Mouse (Mus musculus) heart, postnatal 25 days (tissue): ENCODE results near the gene Elovl7. TPM values are rescaled to one million over a fixed set of nuclear protein-coding genes. Genes with fewer than 3 reads are reported as not detected.

ENCODE experiments used
- DNase-seq: peaks from one replicate; pipeline ENCODE4 v3.0.0; 2022; ENCODE audit warnings: low spot score
- intact Hi-C: fragments of 180-260 bp; cut with DNase I; formaldehyde crosslinking; loops from one replicate; pipeline ENCODE4 v1.15.1; 2025
- total RNA-seq, 2 experiments: library from RNA; stranded (reverse); gene quantifications; 2 replicates each; pipeline ENCODE4 v1.2.3; 2021

The Elovl7 gene
- total RNA-seq, 2 experiments from 2014 or later = 0.34 to 0.47 TPM

DNA sequence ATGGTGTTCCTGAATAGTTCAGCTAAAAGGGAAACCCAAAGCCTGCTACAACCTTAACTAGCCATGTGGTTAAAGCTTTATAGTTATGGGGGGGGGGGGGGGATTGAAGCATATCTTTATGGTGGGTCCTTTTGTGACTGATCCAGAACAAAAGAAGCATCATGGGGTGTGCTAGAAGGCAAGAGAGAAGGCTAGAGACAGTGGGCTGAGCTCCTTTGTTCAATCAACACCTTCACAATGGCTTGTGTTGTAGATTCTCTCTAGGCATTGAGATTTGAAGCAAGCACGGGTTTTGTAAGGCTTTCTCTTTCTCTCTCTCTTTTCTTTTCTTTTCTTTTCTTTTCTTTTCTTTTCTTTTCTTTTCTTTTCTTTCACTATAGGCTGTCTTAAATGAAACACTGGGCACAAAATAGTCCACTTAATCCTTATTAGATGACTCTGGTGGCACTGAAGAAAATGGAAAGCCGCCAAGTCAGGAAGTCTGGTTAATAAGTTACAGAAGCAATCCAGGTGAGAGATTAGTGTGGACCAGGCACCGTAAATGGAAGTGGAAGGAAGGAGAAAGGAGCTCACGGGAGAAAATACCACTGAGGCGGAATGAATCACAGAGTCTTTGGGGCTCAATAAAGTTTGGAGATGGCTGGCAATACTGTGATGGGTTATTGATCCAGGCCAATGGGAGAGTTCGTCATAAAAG, 15.6 kb downstream of the Elovl7 start:
- intact Hi-C loops = no loop called here
- DNase-seq = no peak

DNA sequence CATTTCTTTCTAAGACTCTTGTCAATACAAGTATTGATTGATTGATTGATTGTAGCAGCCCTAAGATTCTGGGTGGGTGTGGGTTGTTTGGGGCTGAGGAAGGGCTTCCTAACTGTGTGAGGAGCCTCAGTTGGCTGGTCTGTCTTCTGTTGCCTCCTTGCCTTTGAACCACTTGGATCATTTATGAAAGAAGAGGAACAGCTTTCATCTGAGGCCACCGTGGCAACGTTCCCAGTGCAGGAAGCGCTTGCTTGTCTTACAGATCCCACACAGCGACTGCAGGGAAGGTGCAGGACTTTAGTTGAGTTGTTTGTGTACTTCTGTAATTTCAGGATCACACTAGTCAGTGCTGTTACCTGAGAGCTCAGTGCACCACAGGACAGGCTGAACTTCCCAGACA, 25.8 kb downstream of the Elovl7 start:
- intact Hi-C loops = no loop called here
- no peak for DNase-seq

- no peak for DNase-seq
- intact Hi-C loops = no loop called here
Measured at GRCm38 (mm10) chr13:108241715-108242114, 27.5 kb downstream of the Elovl7 start.

DNA sequence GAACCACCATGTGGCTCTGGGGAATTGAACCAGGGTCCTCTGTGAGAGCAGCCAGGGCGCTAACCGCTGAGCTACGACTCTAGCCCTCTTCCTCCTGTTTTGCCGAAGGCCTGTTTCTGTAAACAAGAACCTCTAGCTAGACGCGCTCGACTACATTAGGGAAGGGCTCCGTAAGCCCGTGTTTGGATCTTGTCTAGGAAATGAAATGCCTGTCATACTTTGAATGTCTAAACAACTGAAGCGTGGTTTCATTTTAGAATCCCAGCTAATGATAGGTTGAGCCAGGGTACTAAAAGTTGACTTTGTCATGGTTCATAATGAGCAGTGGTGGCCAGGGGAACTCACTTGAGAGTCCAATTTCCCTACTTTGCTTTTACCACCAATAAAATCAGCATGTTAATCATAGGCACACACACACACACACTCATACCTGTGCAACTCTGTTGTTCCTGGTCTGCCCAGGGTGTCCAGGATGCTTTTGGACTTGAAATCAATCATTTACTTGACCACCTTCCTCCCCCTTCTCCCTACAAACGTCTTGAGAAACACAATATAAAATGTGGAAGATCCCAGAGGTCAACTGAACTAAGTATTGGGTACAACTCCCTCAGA, 31.0 kb downstream of the Elovl7 start:
- intact Hi-C loops = no loop called here
- DNase-seq = no peak

GRCm38 (mm10) chr13:108251106-108251505, 36.9 kb downstream of the Elovl7 start:
- intact Hi-C loops = no loop called here
- no peak for DNase-seq

GRCm38 (mm10) chr13:108253977-108254376, 39.8 kb downstream of the Elovl7 start:
- DNase-seq = no peak

DNA sequence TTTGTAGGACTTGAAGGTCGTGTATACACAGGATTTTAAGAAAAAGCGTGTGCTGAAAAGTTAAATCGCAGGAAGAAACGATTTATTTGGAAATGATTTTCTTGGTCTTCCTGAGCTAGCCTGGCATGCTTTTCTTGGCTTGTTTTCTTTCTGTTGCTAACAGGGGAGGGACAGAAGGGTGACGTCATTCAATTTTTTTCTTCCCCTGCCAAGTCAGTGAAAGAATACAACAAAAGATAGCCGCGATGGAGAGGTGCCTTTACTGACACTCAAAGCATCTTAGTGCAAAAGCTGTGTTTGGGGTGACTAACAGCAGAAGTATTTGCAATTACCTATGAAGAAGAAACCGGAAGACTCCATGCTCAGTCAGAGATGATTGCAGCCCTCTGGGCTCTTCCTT, 48.8 kb downstream of the Elovl7 start:
- no peak for DNase-seq
- intact Hi-C loops = no loop called here

More at GRCm38 (mm10) chr13:108253977-108254376, 39.8 kb downstream of the Elovl7 start:
- intact Hi-C loops = no loop called here

DNA sequence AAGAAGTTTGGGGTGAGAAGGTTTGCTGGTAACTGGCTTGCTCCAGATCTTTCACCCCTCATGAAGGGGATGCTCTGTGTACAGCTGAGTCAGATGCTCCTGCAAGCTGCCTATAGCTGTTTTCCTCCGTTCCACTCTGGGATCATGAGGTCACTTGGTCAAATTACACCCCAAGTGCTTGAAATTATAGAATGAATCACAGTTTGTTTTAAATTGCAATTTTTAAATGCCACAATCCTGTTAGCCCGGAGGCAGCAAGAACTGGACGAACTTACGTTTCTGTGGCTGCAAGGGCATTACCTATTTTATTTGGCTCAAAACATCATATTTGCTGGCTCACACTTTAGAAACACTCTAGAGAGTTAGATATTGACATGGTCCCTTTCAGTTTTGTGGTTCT, 51.2 kb downstream of the Elovl7 start:
- intact Hi-C loops = no loop called here
- no peak for DNase-seq

DNA sequence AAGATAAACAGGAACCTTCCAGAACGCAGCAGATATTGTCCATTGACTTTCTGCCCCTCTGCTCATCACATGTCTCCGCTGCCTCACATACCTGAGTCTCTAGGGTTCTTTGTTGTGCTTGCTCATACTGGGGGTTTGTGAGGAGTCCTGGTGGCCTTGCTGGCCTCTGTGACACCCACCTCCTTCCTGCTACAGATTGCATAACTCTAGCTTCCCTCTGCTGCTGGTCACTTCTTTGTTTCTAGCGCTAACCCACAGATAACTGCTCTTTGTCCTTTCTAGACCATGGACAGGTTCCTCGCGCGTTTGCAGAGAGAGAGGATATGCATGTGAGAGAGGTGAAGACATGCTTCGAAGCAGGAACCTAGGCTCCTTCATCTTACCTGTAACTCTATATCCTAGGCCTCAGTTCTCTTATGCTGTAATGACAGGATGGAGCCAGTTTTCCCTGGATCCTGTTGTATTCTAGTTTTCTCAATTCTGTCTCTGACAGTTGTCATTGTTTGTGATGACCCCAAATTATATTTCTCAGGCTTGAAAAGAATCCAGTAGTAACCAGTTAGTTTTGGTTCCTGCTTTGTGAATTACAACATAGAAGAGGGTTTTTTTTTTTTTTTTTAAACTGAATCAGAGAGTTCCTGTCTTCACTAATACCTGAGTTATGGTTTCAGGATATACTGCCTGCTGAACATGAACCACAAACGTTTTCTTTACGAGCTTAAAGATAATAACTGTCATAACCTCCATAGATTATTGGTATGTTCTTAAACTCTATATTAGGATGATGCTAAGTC, 53.8 kb downstream of the Elovl7 start:
- intact Hi-C loops = no loop called here
- DNase-seq = no peak

GRCm38 (mm10) chr13:108271458-108272148, 57.4 kb downstream of the Elovl7 start:
- intact Hi-C loops = no loop called here
- DNase-seq = no peak

- intact Hi-C loops = no loop called here
- no peak for DNase-seq
Measured at GRCm38 (mm10) chr13:108272332-108272731, 58.1 kb downstream of the Elovl7 start.

DNA sequence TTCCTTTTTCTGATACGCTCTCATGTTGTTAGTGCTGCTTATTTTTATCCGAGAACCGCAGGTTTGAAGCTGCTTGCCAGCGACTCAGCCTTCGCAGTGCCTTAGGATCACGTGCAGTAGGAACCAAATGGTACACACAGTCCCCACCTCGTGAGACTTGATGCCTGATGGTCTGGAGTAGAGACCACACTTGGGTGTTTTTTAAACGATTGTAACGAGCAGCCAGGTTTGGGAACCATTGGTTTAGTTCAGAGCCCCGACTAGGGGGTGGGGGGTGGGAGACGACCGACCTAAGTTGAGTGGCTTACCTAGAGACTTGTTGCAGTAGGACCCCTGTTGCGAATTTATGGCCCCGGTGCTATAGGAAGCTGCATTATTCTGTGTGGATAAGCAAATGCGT, 58.8 kb downstream of the Elovl7 start:
- intact Hi-C loops = no loop called here

GRCm38 (mm10) chr13:108273456-108273855, 59.3 kb downstream of the Elovl7 start:
- intact Hi-C loops = no loop called here
- DNase-seq = no peak

More for the DNA sequence above, 58.8 kb downstream of the Elovl7 start:
- no peak for DNase-seq

GRCm38 (mm10) chr13:108276561-108276960, 62.4 kb downstream of the Elovl7 start:
- DNase-seq = no peak
- intact Hi-C loops = no loop called here

DNA sequence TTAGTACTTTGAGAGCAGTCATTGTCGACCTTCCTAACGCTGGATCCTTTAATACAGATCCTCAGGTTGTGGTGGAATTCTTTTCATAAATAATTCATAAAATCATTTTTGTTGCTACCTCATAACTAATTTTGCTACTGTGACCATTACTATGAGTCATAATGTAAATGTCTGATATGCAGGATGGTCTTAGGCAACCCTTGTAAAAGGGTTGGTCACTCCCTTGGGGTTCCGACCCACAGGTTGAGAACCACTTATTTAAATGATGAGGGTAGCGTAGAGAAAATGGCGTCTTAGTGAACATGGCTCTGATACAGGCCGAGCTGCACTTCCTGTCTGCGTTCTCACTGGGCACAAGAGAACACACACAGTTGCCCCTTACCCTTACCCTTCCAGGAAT, 63.1 kb downstream of the Elovl7 start:
- DNase-seq = no peak
- intact Hi-C loops = no loop called here

DNA sequence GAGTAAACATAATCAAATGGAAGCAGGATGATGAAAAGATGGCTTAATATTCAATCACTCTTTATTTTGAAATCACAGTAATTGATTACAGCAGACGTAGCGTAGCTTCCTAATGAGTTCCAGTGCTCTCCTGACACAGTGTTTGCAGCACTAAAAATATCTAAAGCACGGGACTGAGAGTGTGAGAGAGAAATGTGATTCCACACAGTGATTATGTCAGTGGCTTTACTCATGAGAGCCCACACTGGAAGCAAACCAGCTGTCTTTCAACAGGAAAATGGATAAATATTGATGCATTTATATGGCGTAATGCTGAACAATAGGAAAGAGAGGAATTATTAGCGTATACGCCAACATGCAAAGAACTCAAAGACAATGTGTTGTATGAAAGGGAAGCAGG, 64.4 kb downstream of the Elovl7 start:
- no peak for DNase-seq
- intact Hi-C loops = no loop called here

DNA sequence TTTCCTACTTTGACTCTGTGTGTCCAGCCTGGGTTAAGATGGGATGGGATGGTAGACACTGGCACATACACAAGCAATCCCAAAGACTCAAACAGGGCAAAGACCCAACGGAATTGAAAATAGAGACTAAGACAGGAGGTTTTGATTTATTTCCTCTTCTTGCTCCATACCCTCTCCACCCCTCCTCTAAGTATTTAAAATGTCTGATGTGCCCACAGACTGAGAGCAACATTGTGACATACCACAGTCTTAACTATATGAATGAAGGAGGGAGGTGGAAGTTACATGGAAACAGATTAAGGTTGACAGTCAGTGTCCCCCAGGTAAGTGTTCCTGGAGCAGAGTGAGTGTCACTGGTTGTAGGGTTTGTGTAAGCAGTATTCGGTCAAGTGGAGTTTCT, 70.1 kb downstream of the Elovl7 start:
- no peak for DNase-seq
- intact Hi-C loops = no loop called here

- intact Hi-C loops = no loop called here
- no peak for DNase-seq
Measured at GRCm38 (mm10) chr13:108287953-108288352, 73.7 kb downstream of the Elovl7 start.

- intact Hi-C loops = no loop called here
- DNase-seq = no peak
Measured at GRCm38 (mm10) chr13:108289436-108289835, 75.2 kb downstream of the Elovl7 start.

DNA sequence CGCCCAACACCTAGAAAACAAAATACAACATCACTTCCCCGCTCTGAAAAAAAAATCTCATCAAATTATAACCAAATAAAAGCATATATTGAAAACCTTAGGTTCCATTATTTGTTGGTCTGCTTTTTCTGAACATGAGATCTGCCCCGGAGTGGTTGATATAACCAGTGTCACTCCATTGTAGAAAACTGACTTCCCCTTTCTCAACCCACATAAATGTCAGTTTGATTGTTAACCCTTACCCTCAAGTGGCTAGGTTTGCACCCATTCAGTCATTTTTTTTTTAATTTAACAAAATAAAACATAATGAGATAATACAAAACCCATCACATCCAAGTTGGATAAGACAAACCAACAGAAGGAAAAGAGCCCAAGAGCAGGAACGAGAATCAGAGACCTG, 76.1 kb downstream of the Elovl7 start:
- DNase-seq = no peak
- intact Hi-C loops = no loop called here
